Mouse (Mus musculus) kidney, postnatal 0 days (tissue): ENCODE results near the gene Steap4. TPM values are rescaled to one million over a fixed set of nuclear protein-coding genes. Genes with fewer than 3 reads are reported as not detected.
A peak's percentile ranks its signal among the peaks of the same experiment; 100 is the strongest.
"Not testable (repeated sequence)": the region's sequence is repeated elsewhere in the genome, so short reads cannot be mapped to it uniquely, and the experiment has no call there.

Experiments
- ATAC-seq: fragments of 200-750 bp; cut with Nextera tagmentation; replicated peaks from 2 replicates; pipeline ENCODE4 v1.8.0; 2017; ENCODE audit warnings: low read depth, moderate number of reproducible peaks, moderate TSS enrichment, moderate library complexity; ENCODE audit not compliant: low FRiP score
- DNase-seq: peaks from one replicate; pipeline ENCODE4 v3.0.0-alpha.2; 2016; ENCODE audit warnings: low spot score
- H3K27ac ChIP-seq: fragments of 300-500 bp; sonication (generic); 2 replicates; pipeline ENCODE4 v1.5.1; 2014; ENCODE audit warnings: mild to moderate bottlenecking
- H3K27me3 ChIP-seq: fragments of 300-500 bp; sonication (generic); 2 replicates; pipeline ENCODE4 v1.6.1; 2014; ENCODE audit warnings: low read length, mixed read lengths; ENCODE audit not compliant: insufficient read depth
- H3K36me3 ChIP-seq: fragments of 300-500 bp; sonication (generic); 2 replicates; pipeline ENCODE4 v1.6.1; 2014; ENCODE audit warnings: low read length, mixed read lengths; ENCODE audit not compliant: insufficient read depth
- H3K4me1 ChIP-seq: fragments of 300-500 bp; sonication (generic); replicated peaks from 2 replicates; pipeline ENCODE4 v1.6.1; 2014; ENCODE audit warnings: antibody characterized with exemption, low read length, mixed read lengths; ENCODE audit not compliant: insufficient read depth
- H3K4me2 ChIP-seq: fragments of 300-500 bp; sonication (generic); 2 replicates; pipeline ENCODE4 v1.6.1; 2014; ENCODE audit warnings: mild to moderate bottlenecking, low read length, moderate library complexity, mixed read lengths
- H3K4me3 ChIP-seq: fragments of 300-500 bp; sonication (generic); replicated peaks from 2 replicates; pipeline ENCODE4 v1.5.1; 2014; ENCODE audit warnings: low read depth, low read length
- H3K9ac ChIP-seq: fragments of 300-500 bp; sonication (generic); 2 replicates; pipeline ENCODE4 v1.6.1; 2014; ENCODE audit warnings: low read depth, low read length
- H3K9me3 ChIP-seq: fragments of 300-500 bp; sonication (generic); replicated peaks from 2 replicates; pipeline ENCODE4 v1.6.1; 2016; ENCODE audit warnings: low read length, inconsistent platforms, mixed read lengths
- CTCF ChIP-seq: IDR thresholded peaks from 2 replicates; pipeline ENCODE4 v1.5.1; 2016; ENCODE audit warnings: antibody characterized with exemption, low read depth, mild to moderate bottlenecking, moderate library complexity
- WGBS: fragments of 180-500 bp; shearing (Covaris S2); extraction: QIAGEN DNeasy Blood & Tissue Kit; methylation state at CpG from one replicate; pipeline ENCODE4 v1.1.7; 2014; 5-methylcytosine and 5-hydroxymethylcytosine counted together
- polyA plus RNA-seq: library from polyadenylated mRNA; unstranded; fragments of >200 nt; fragmentation: Nextera tagmentation; extraction: Ambion mirVana; gene quantifications from 2 replicates; pipeline ENCODE4 v1.2.1, GENCODE M21; 2015

Gene Steap4
- polyA plus RNA-seq, 1 experiment from 2014 or later, result 7.4 TPM

GRCm38 (mm10) chr5:7987962-7988361, 27.7 kb downstream of the Steap4 start:
- Histone ChIP-seq H3K36me3 (no peaks in the 10 kb centered on the region), H3K27me3 (no peaks in the 10 kb centered on the region), H3K4me1 (no peaks in the 10 kb centered on the region), H3K9me3 (no peaks in the 10 kb centered on the region), H3K4me3 (no peak overlapping the region), H3K4me2 (no peak overlapping the region), H3K9ac (no peak overlapping the region), H3K27ac (no peak overlapping the region)
- no peak for TF ChIP-seq CTCF
- WGBS, result 74% methylated on average over 1 of the region's 1 CpGs
- no peak for DNase-seq
- no peak for ATAC-seq

- H3K4me1 ChIP-seq, result no peaks in the 10 kb centered on the region
- ATAC-seq (no peak), DNase-seq (no peak)
- no peak overlapping the region for H3K4me3 ChIP-seq
- 80% methylated on average over 4 of the region's 4 CpGs for WGBS
- H3K36me3 ChIP-seq, result no peaks in the 10 kb centered on the region
- no peaks in the 10 kb centered on the region for H3K27me3 ChIP-seq
- no peak for TF ChIP-seq CTCF
- no peak overlapping the region for H3K27ac ChIP-seq
- H3K9me3 ChIP-seq, result no peaks in the 10 kb centered on the region
- H3K4me2 ChIP-seq, result no peak overlapping the region
- no peak overlapping the region for H3K9ac ChIP-seq
Measured at GRCm38 (mm10) chr5:7988415-7988814, 28.2 kb downstream of the Steap4 start.

- H3K27ac ChIP-seq, H3K4me1 ChIP-seq, H3K9me3 ChIP-seq, H3K9ac ChIP-seq, ATAC-seq, DNase-seq, H3K27me3 ChIP-seq, H3K4me3 ChIP-seq, H3K36me3 ChIP-seq, H3K4me2 ChIP-seq: not testable (repeated sequence)
- 88% methylated on average over 2 of the region's 2 CpGs for WGBS
Measured at GRCm38 (mm10) chr5:7991631-7992030, 31.4 kb downstream of the Steap4 start.

GRCm38 (mm10) chr5:7993766-7994165, 33.5 kb downstream of the Steap4 start:
- no peak overlapping the region for H3K9ac ChIP-seq
- no peaks in the 10 kb centered on the region for H3K9me3 ChIP-seq
- H3K4me2 ChIP-seq, result no peak overlapping the region
- H3K4me3 ChIP-seq, result no peak overlapping the region
- ATAC-seq, result no peak
- no peaks in the 10 kb centered on the region for H3K27me3 ChIP-seq
- no peak overlapping the region for H3K27ac ChIP-seq
- no peak for DNase-seq
- no peaks in the 10 kb centered on the region for H3K36me3 ChIP-seq
- TF ChIP-seq CTCF, result no peak
- WGBS, result 37% methylated on average over 5 of the region's 5 CpGs
- no peaks in the 10 kb centered on the region for H3K4me1 ChIP-seq

GRCm38 (mm10) chr5:7995288-7995897, 35.1 kb downstream of the Steap4 start:
- 94% methylated on average over 1 of the region's 1 CpGs for WGBS
- no peak overlapping the region for H3K4me2 ChIP-seq
- H3K27me3 ChIP-seq, result no peaks in the 10 kb centered on the region
- TF ChIP-seq CTCF, result no peak
- DNase-seq (no peak), ATAC-seq (0 out of 2 replicates have a peak, but pooled peaks have one; percentile 51)
- no peak overlapping the region for H3K9ac ChIP-seq
- no peak overlapping the region for H3K27ac ChIP-seq
- H3K36me3 ChIP-seq, result no peaks in the 10 kb centered on the region
- H3K9me3 ChIP-seq, result no peaks in the 10 kb centered on the region
- no peak overlapping the region for H3K4me3 ChIP-seq
- H3K4me1 ChIP-seq, result no peaks in the 10 kb centered on the region

GRCm38 (mm10) chr5:7996401-7997044, 36.3 kb downstream of the Steap4 start:
- peak; percentile 77 for TF ChIP-seq CTCF
- H3K4me1 ChIP-seq, result no peaks in the 10 kb centered on the region
- H3K4me3 ChIP-seq, result no peak overlapping the region
- H3K27me3 ChIP-seq, result no peaks in the 10 kb centered on the region
- 0 out of 2 replicates have a peak, but pooled peaks have one; percentile 53 for ATAC-seq
- H3K9ac ChIP-seq, result no peak overlapping the region
- no peak overlapping the region for H3K27ac ChIP-seq
- no peaks in the 10 kb centered on the region for H3K36me3 ChIP-seq
- WGBS, result 50% methylated on average over 8 of the region's 8 CpGs
- peak; percentile 72 for DNase-seq
- no peak overlapping the region for H3K4me2 ChIP-seq
- H3K9me3 ChIP-seq, result no peaks in the 10 kb centered on the region
